Comparison of ENCODE assay signal across 8 mouse cellular contexts in genomic region chr13:55693243-55693721, GRCm38 (mm10). TPM values are rescaled to one million over a fixed set of nuclear protein-coding genes. Genes with fewer than 3 reads are reported as not detected.
DNase-seq lines count a peak whose midpoint lies in the region; ATAC-seq and TF ChIP-seq lines count a peak whose summit lies in the region.

No protein-coding gene starts in this region.

- peaks cover 35% of the 10 kb centered on the region for H3K4me1 ChIP-seq in heart, embryonic 13.5 days
- peaks cover 2% of the 10 kb centered on the region for H3K4me1 ChIP-seq in ES-Bruce4 (ENCODE audit: control insufficient read depth, insufficient read depth, low read length)
- H3K4me1 ChIP-seq in embryonic facial prominence, embryonic 15.5 days, result peaks cover 19% of the 10 kb centered on the region
- peaks cover 15% of the 10 kb centered on the region for H3K4me1 ChIP-seq in midbrain, embryonic 11.5 days (ENCODE audit: control insufficient read depth, insufficient read depth, low read length)

- peak overlapping the region; percentile 79 for H3K4me3 ChIP-seq in heart, embryonic 13.5 days
- peak overlapping the region; percentile 94 for H3K4me3 ChIP-seq in ES-Bruce4 (ENCODE audit: low read depth, low read length)
- peak overlapping the region; percentile 98 for H3K4me3 ChIP-seq in embryonic facial prominence, embryonic 15.5 days (replicated peaks)
- H3K4me3 ChIP-seq in midbrain, embryonic 11.5 days (ENCODE audit: low read depth, low read length), result peak overlapping the region; percentile 97

- intact Hi-C loops in heart, postnatal 10 days (cut with DNase I), result loop anchor here (5.0 kb wide), 1 partner anchor 34 kb away; the partner anchor contains the start of gene Pcbd2

- H3K9ac ChIP-seq in heart, embryonic 13.5 days, result peak overlapping the region; percentile 100
- peak overlapping the region; percentile 95 for H3K9ac ChIP-seq in ES-Bruce4 (ENCODE audit: low read depth, poor library complexity, severe bottlenecking)
- peak overlapping the region; percentile 100 for H3K9ac ChIP-seq in embryonic facial prominence, embryonic 15.5 days
- peak overlapping the region; percentile 99 for H3K9ac ChIP-seq in midbrain, embryonic 11.5 days (ENCODE audit: low read length)

- peak overlapping the region; percentile 97 for H3K27ac ChIP-seq in heart, embryonic 13.5 days (replicated peaks)
- peak overlapping the region; percentile 7 for H3K27ac ChIP-seq in ES-Bruce4 (ENCODE audit: insufficient read depth, low read length)
- peak overlapping the region; percentile 98 for H3K27ac ChIP-seq in embryonic facial prominence, embryonic 15.5 days (replicated peaks)
- peak overlapping the region; percentile 92 for H3K27ac ChIP-seq in midbrain, embryonic 11.5 days (ENCODE audit: low read depth, low read length)

- WGBS in heart, embryonic 13.5 days, result under 1% methylated on average over 62 of the region's 70 CpGs
- under 1% methylated on average over 40 of the region's 70 CpGs for WGBS in embryonic facial prominence, embryonic 15.5 days
- WGBS in midbrain, embryonic 11.5 days, result under 1% methylated on average over 49 of the region's 70 CpGs

- no peak for DNase-seq in heart, postnatal 10 days
- DNase-seq in kidney, postnatal 10 days, result peak; percentile 71
- peak; percentile 93 for DNase-seq in midbrain, embryonic 11.5 days (ENCODE audit: low spot score, missing footprints)
- DNase-seq in thymus, postnatal 25 days, result peak; percentile 73
- DNase-seq in cerebellum, postnatal 4 days (ENCODE audit: low spot score in 2 of 2), result no peak

- ATAC-seq in heart, embryonic 13.5 days (ENCODE audit: extremely low read depth, insufficient number of reproducible peaks, low FRiP score, low TSS enrichment), result peak; percentile 51; the same call in 1 of the 2 replicates
- ATAC-seq in embryonic facial prominence, embryonic 15.5 days (ENCODE audit: insufficient number of reproducible peaks, low FRiP score, low TSS enrichment, low read depth), result peak; percentile 68
- peak; percentile 74; the same call in 1 of the 2 replicates for ATAC-seq in midbrain, embryonic 11.5 days (ENCODE audit: low FRiP score)

- TF ChIP-seq CTCF in ES-Bruce4 (IDR thresholded peaks at IDR 0.05; ENCODE audit: low read depth, low read length), result no peak

- H3K36me3 ChIP-seq in heart, embryonic 13.5 days, result peaks cover 3% of the 10 kb centered on the region
- peaks cover under 1% of the 10 kb centered on the region for H3K36me3 ChIP-seq in ES-Bruce4 (ENCODE audit: control insufficient read depth, insufficient read depth, low read length, poor library complexity, severe bottlenecking)
- 0 out of 2 replicates have a peak, but pooled peaks cover under 1% of the 10 kb centered on the region for H3K36me3 ChIP-seq in embryonic facial prominence, embryonic 15.5 days
- no peaks in the 10 kb centered on the region; the same call in 1 of the 2 replicates for H3K36me3 ChIP-seq in midbrain, embryonic 11.5 days (ENCODE audit: control insufficient read depth, insufficient read depth, low read length)

- peak overlapping the region; percentile 90 for H3K4me2 ChIP-seq in heart, embryonic 13.5 days
- H3K4me2 ChIP-seq in embryonic facial prominence, embryonic 15.5 days (replicated peaks), result peak overlapping the region; percentile 73
- peak overlapping the region; percentile 76 for H3K4me2 ChIP-seq in midbrain, embryonic 11.5 days

- TF ChIP-seq EP300 in ES-Bruce4 (IDR thresholded peaks at IDR 0.05; ENCODE audit: insufficient read depth, low read depth, low read length), result no peak

- no peaks in the 10 kb centered on the region for H3K27me3 ChIP-seq in heart, embryonic 13.5 days (replicated peaks)
- H3K27me3 ChIP-seq in ES-Bruce4 (ENCODE audit: control insufficient read depth, insufficient read depth, low read length, poor library complexity, severe bottlenecking), result no peaks in the 10 kb centered on the region
- H3K27me3 ChIP-seq in embryonic facial prominence, embryonic 15.5 days, result no peaks in the 10 kb centered on the region
- H3K27me3 ChIP-seq in midbrain, embryonic 11.5 days (ENCODE audit: control insufficient read depth, insufficient read depth, low read length), result no peaks in the 10 kb centered on the region

- no peaks in the 10 kb centered on the region for H3K9me3 ChIP-seq in heart, embryonic 13.5 days
- H3K9me3 ChIP-seq in ES-Bruce4 (replicated peaks; ENCODE audit: control insufficient read depth, insufficient read depth, low read length, poor library complexity, severe bottlenecking), result no peaks in the 10 kb centered on the region
- no peaks in the 10 kb centered on the region for H3K9me3 ChIP-seq in embryonic facial prominence, embryonic 15.5 days (replicated peaks)
- H3K9me3 ChIP-seq in midbrain, embryonic 11.5 days (ENCODE audit: control insufficient read depth, low read length), result no peaks in the 10 kb centered on the region

- TF ChIP-seq POLR2A in ES-Bruce4 (IDR thresholded peaks at IDR 0.05; ENCODE audit: insufficient read depth, low read length), result no peak

RNA-seq across cellular contexts. Expression of gene B230219D22Rik, which starts 0.4 kb away (rescaled TPM):
- 51.5 and 53.4 TPM in 2 replicates for polyA plus RNA-seq in heart, embryonic 13.5 days (2015; fragmentation: Nextera tagmentation; extraction: Ambion mirVana)
- 10 to 100 TPM; 61.0 to 66.0 TPM for total RNA-seq in heart, postnatal 10 days (2021)
- 52.3 and 54.1 TPM in 2 replicates for polyA plus RNA-seq in ES-Bruce4 (2011; ENCODE audit: insufficient read depth, insufficient read length, low read depth, missing spikeins)
- polyA plus RNA-seq in embryonic facial prominence, embryonic 15.5 days (2015; fragmentation: Nextera tagmentation; extraction: Ambion mirVana), result 59.5 and 60.3 TPM in 2 replicates
- 66.0 and 72.3 TPM in 2 replicates for polyA plus RNA-seq in midbrain, embryonic 11.5 days (2014; fragmentation: Nextera tagmentation; extraction: Ambion mirVana)

RNA-seq across cellular contexts. Expression of gene Txndc15, which starts 21.2 kb away (rescaled TPM):
- polyA plus RNA-seq in heart, embryonic 13.5 days (2015; fragmentation: Nextera tagmentation; extraction: Ambion mirVana), result 57.1 and 66.6 TPM in 2 replicates
- 10 to 100 TPM; 39.4 to 39.9 TPM for total RNA-seq in heart, postnatal 10 days (2021)
- polyA plus RNA-seq in ES-Bruce4 (2011; ENCODE audit: insufficient read depth, insufficient read length, low read depth, missing spikeins), result 16.6 and 18.8 TPM in 2 replicates
- polyA plus RNA-seq in embryonic facial prominence, embryonic 15.5 days (2015; fragmentation: Nextera tagmentation; extraction: Ambion mirVana), result 98.3 and 105 TPM in 2 replicates
- polyA plus RNA-seq in midbrain, embryonic 11.5 days (2014; fragmentation: Nextera tagmentation; extraction: Ambion mirVana), result 91.4 and 101 TPM in 2 replicates

RNA-seq across cellular contexts. Expression of gene Pcbd2, which starts 33.9 kb away (rescaled TPM):
- polyA plus RNA-seq in heart, embryonic 13.5 days (2015; fragmentation: Nextera tagmentation; extraction: Ambion mirVana), result 52.2 and 54.9 TPM in 2 replicates
- 10 to 100 TPM; 40.4 to 43.0 TPM for total RNA-seq in heart, postnatal 10 days (2021)
- polyA plus RNA-seq in ES-Bruce4 (2011; ENCODE audit: insufficient read depth, insufficient read length, low read depth, missing spikeins), result 15.3 and 16.5 TPM in 2 replicates
- 50.3 and 53.0 TPM in 2 replicates for polyA plus RNA-seq in embryonic facial prominence, embryonic 15.5 days (2015; fragmentation: Nextera tagmentation; extraction: Ambion mirVana)
- polyA plus RNA-seq in midbrain, embryonic 11.5 days (2014; fragmentation: Nextera tagmentation; extraction: Ambion mirVana), result 30.4 and 34.9 TPM in 2 replicates

RNA-seq across cellular contexts. Expression of gene Ddx46, which starts 58.5 kb away (rescaled TPM):
- polyA plus RNA-seq in heart, embryonic 13.5 days (2015; fragmentation: Nextera tagmentation; extraction: Ambion mirVana), result 18.7 and 18.8 TPM in 2 replicates
- 10 to 100 TPM; 29.8 to 33.5 TPM for total RNA-seq in heart, postnatal 10 days (2021)
- polyA plus RNA-seq in ES-Bruce4 (2011; ENCODE audit: insufficient read depth, insufficient read length, low read depth, missing spikeins), result 103 and 113 TPM in 2 replicates
- 31.0 and 32.1 TPM in 2 replicates for polyA plus RNA-seq in embryonic facial prominence, embryonic 15.5 days (2015; fragmentation: Nextera tagmentation; extraction: Ambion mirVana)
- 48.4 and 63.1 TPM in 2 replicates for polyA plus RNA-seq in midbrain, embryonic 11.5 days (2014; fragmentation: Nextera tagmentation; extraction: Ambion mirVana)

Comparison
In these comparisons a context has a peak if more than half of its experiments do, and no peak if none do; other contexts are left out.
1. H3K27ac ChIP-seq: peak in every context shown above with its lines; median percentile 98 in embryonic facial prominence, embryonic 15.5 days; 97 in heart, embryonic 13.5 days; 92 in midbrain, embryonic 11.5 days; 7 in ES-Bruce4.
2. DNase-seq: peak in kidney, postnatal 10 days (single experiment), midbrain, embryonic 11.5 days (single experiment) and thymus, postnatal 25 days (single experiment); none in heart, postnatal 10 days (0 of 2) and cerebellum, postnatal 4 days (0 of 2).
3. Peak in every context shown above with its lines, with median percentiles within 50 percentile points of each other: ATAC-seq, H3K4me2 ChIP-seq, H3K4me3 ChIP-seq and H3K9ac ChIP-seq.